Mouse (Mus musculus) kidney, adult 2 months (tissue): ENCODE data around the gene Slc6a9.

Source experiments
- CTCF ChIP-seq: fragments of 200-500 bp; conservative IDR thresholded peaks from 2 replicates; pipeline ENCODE4 v1.5.1; 2011; ENCODE audit warnings: low read depth, mild to moderate bottlenecking, control low read depth, low read length, moderate library complexity, mixed read lengths; ENCODE audit not compliant: insufficient read depth, insufficient read length
- POLR2A ChIP-seq: fragments of 200-500 bp; IDR thresholded peaks from one replicate; pipeline ENCODE4 v1.6.1; 2011; ENCODE audit warnings: low read depth, low read length, control low read depth

GRCm38 (mm10) chr4:117834845-117835530, 682 bp downstream of the Slc6a9 start:
- TF ChIP-seq POLR2A (no peak), CTCF (no peak)
